In genomic region chrX:158947191-158947590, GRCm38 (mm10) we compare ENCODE assay signal across 27 mouse cellular contexts.
DNase-seq lines count a peak whose midpoint lies in the region; ATAC-seq and TF ChIP-seq lines count a peak whose summit lies in the region.
"Had no signal": no experiment of that assay in that cellular context is flagged by ENCODE, and none has a peak within 500 bp of the region (broad histone marks: within the 10 kb centered on the region; RNA-seq: fewer than 3 reads in every experiment).

No protein-coding gene starts in this region.

- TF ChIP-seq CTCF in brain, embryonic 14.5 days (IDR thresholded peaks at IDR 0.05; ENCODE audit: borderline replicate concordance, extremely low read depth, insufficient read depth, insufficient read length): no peak
- no peak for TF ChIP-seq CTCF in cerebellum, adult 2 months (IDR thresholded peaks at IDR 0.05; ENCODE audit: borderline replicate concordance, insufficient read depth, low read depth, low read length)

- H3K9ac ChIP-seq in heart, embryonic 11.5 days (ENCODE audit: low read depth, low read length): no peak overlapping the region
- H3K9ac ChIP-seq: embryonic facial prominence, embryonic 12.5 days; forebrain, embryonic 13.5 days; heart, embryonic 13.5 days; kidney, embryonic 15.5 days; liver, embryonic 15.5 days; lung, embryonic 15.5 days; midbrain, embryonic 15.5 days had no signal

- H3K4me3 ChIP-seq in heart, embryonic 11.5 days (ENCODE audit: low read depth, low read length): no peak overlapping the region
- no peak overlapping the region for H3K4me3 ChIP-seq in cerebellum, adult 2 months (replicated peaks; ENCODE audit: insufficient read depth, low read depth, low read length)
- H3K4me3 ChIP-seq: embryonic facial prominence, embryonic 12.5 days; erythroblast, embryonic 14.5 days; forebrain, embryonic 13.5 days; heart, embryonic 13.5 days; kidney, embryonic 15.5 days; limb, embryonic 10.5 days; liver, embryonic 15.5 days; lung, embryonic 15.5 days; midbrain, embryonic 15.5 days; myocyte had no signal

- ATAC-seq in heart, embryonic 11.5 days (replicated peaks; ENCODE audit: insufficient number of reproducible peaks, low FRiP score, low TSS enrichment): no peak
- ATAC-seq: forebrain, embryonic 13.5 days; midbrain, embryonic 15.5 days had no signal

- no peak for TF ChIP-seq POLR2A in brain, embryonic 14.5 days (IDR thresholded peaks at IDR 0.05; ENCODE audit: borderline replicate concordance, extremely low read depth, insufficient read depth, insufficient read length, poor library complexity, severe bottlenecking)
- TF ChIP-seq POLR2A in cerebellum, adult 2 months (IDR thresholded peaks at IDR 0.05; ENCODE audit: borderline replicate concordance, insufficient read depth, low read length): no peak

- DNase-seq in heart, adult 11 months: peak; percentile 15
- DNase-seq in brain, embryonic 14.5 days (ENCODE audit: low read depth): peak; percentile 43
- peak; percentile 87 to 92 for DNase-seq in cerebellum, adult 2 months
- peak; percentile 82 to 88 for DNase-seq in cerebellum, postnatal 25 days
- DNase-seq in ovary, postnatal 14 days (ENCODE audit: low spot score): no peak
- no peak for DNase-seq in urinary bladder, postnatal 25 days (ENCODE audit: low spot score)
- DNase-seq: gastrocnemius, postnatal 10 days; heart, adult 18-20 months; heart, postnatal 14 days; kidney, adult 11 months; kidney, postnatal 4 days; liver; lung, postnatal 36 days; thymus, adult 2 months; thymus, postnatal 4 days had no signal

- WGBS in heart, embryonic 11.5 days (ENCODE audit: insufficient replicate concordance): 61% methylated on average over 4 of the region's 4 CpGs
- WGBS in cerebellum, adult 2 months: 8% methylated on average over 4 of the region's 4 CpGs

- H3K36me3 ChIP-seq in heart, embryonic 11.5 days (ENCODE audit: control insufficient read depth, insufficient read depth, low read length): no peaks in the 10 kb centered on the region
- H3K36me3 ChIP-seq: embryonic facial prominence, embryonic 12.5 days; heart, embryonic 13.5 days; kidney, embryonic 15.5 days; limb, embryonic 10.5 days; liver, embryonic 15.5 days; lung, embryonic 15.5 days; midbrain, embryonic 15.5 days had no signal

- no peaks in the 10 kb centered on the region for H3K27me3 ChIP-seq in heart, embryonic 11.5 days (ENCODE audit: control insufficient read depth, insufficient read depth, low read length)
- no peaks in the 10 kb centered on the region for H3K27me3 ChIP-seq in cerebellum, adult 2 months (ENCODE audit: control insufficient read depth, insufficient read depth, low read length)
- H3K27me3 ChIP-seq: embryonic facial prominence, embryonic 12.5 days; forebrain, embryonic 13.5 days; heart, embryonic 13.5 days; kidney, embryonic 15.5 days; liver, embryonic 15.5 days; lung, embryonic 15.5 days; midbrain, embryonic 15.5 days had no signal

- no peak overlapping the region for H3K4me2 ChIP-seq in heart, embryonic 11.5 days
- H3K4me2 ChIP-seq: embryonic facial prominence, embryonic 12.5 days; forebrain, embryonic 13.5 days; heart, embryonic 13.5 days; kidney, embryonic 15.5 days; liver, embryonic 15.5 days; lung, embryonic 15.5 days; midbrain, embryonic 15.5 days had no signal

- H3K4me1 ChIP-seq in heart, embryonic 11.5 days (ENCODE audit: control insufficient read depth, insufficient read depth, low read length): no peaks in the 10 kb centered on the region
- no peaks in the 10 kb centered on the region for H3K4me1 ChIP-seq in cerebellum, adult 2 months (ENCODE audit: control insufficient read depth, insufficient read depth, low read length)
- H3K4me1 ChIP-seq: embryonic facial prominence, embryonic 12.5 days; forebrain, embryonic 13.5 days; heart, embryonic 13.5 days; kidney, embryonic 15.5 days; limb, embryonic 10.5 days; liver, embryonic 15.5 days; lung, embryonic 15.5 days; midbrain, embryonic 15.5 days had no signal

- H3K27ac ChIP-seq in heart, embryonic 11.5 days (ENCODE audit: low read depth, low read length): no peak overlapping the region
- H3K27ac ChIP-seq in cerebellum, adult 2 months (ENCODE audit: insufficient read depth, low read length): peak overlapping the region; percentile 30; the same call in 1 of the 2 replicates
- H3K27ac ChIP-seq: embryonic facial prominence, embryonic 12.5 days; forebrain, embryonic 13.5 days; heart, embryonic 13.5 days; kidney, embryonic 15.5 days; limb, embryonic 10.5 days; liver, embryonic 15.5 days; lung, embryonic 15.5 days; midbrain, embryonic 15.5 days; stomach, postnatal 0 days had no signal

- no peaks in the 10 kb centered on the region for H3K9me3 ChIP-seq in heart, embryonic 11.5 days (replicated peaks; ENCODE audit: control insufficient read depth, low read length)
- H3K9me3 ChIP-seq: embryonic facial prominence, embryonic 12.5 days; forebrain, embryonic 13.5 days; heart, embryonic 13.5 days; kidney, embryonic 15.5 days; limb, embryonic 10.5 days; liver, embryonic 15.5 days; lung, embryonic 15.5 days; midbrain, embryonic 15.5 days had no signal

Comparison
In these comparisons a context has a peak if more than half of its experiments do, and no peak if none do; other contexts are left out.
1. DNase-seq: peak in heart, adult 11 months (single experiment), brain, embryonic 14.5 days (single experiment), cerebellum, adult 2 months (2 of 2) and cerebellum, postnatal 25 days (2 of 2); none in ovary, postnatal 14 days (single experiment) and urinary bladder, postnatal 25 days (single experiment).